Mouse (Mus musculus) lung, postnatal 0 days (tissue): Measurements from ENCODE around the gene Crhr1. TPM values are rescaled to one million over a fixed set of nuclear protein-coding genes. Genes with fewer than 3 reads are reported as not detected.

ENCODE experiments used
- ATAC-seq: fragments of 200-750 bp; cut with Nextera tagmentation; 2 replicates; pipeline ENCODE4 v1.8.0; 2017; ENCODE audit warnings: moderate library complexity
- DNase-seq: peaks from one replicate; pipeline ENCODE4 v3.0.0-alpha.2; 2016; ENCODE audit warnings: low spot score
- H3K27ac ChIP-seq: fragments of 300-500 bp; sonication (generic); 2 replicates; pipeline ENCODE4 v1.5.1; 2014; ENCODE audit warnings: antibody characterized with exemption, mild to moderate bottlenecking, low read length, mixed read lengths
- H3K27me3 ChIP-seq: fragments of 300-500 bp; sonication (generic); replicated peaks from 2 replicates; pipeline ENCODE4 v1.6.1; 2014; ENCODE audit warnings: low read length, mixed read lengths; ENCODE audit not compliant: insufficient read depth
- H3K36me3 ChIP-seq: fragments of 300-500 bp; sonication (generic); 2 replicates; pipeline ENCODE4 v1.6.1; 2014; ENCODE audit warnings: low read length, mixed read lengths; ENCODE audit not compliant: insufficient read depth
- H3K4me1 ChIP-seq: fragments of 300-500 bp; sonication (generic); 2 replicates; pipeline ENCODE4 v1.6.1; 2014; ENCODE audit warnings: antibody characterized with exemption, low read depth, low read length, mixed read lengths; ENCODE audit not compliant: insufficient read depth
- H3K4me2 ChIP-seq: fragments of 300-500 bp; sonication (generic); replicated peaks from 2 replicates; pipeline ENCODE4 v1.6.1; 2014; ENCODE audit warnings: low read depth, mild to moderate bottlenecking, low read length, moderate library complexity, mixed read lengths
- H3K4me3 ChIP-seq: fragments of 300-500 bp; sonication (generic); 2 replicates; pipeline ENCODE4 v1.5.1; 2014; ENCODE audit warnings: low read depth, low read length
- H3K9ac ChIP-seq: fragments of 300-500 bp; sonication (generic); replicated peaks from 2 replicates; pipeline ENCODE4 v1.6.1; 2014; ENCODE audit warnings: low read depth, mild to moderate bottlenecking
- H3K9me3 ChIP-seq: fragments of 300-500 bp; sonication (generic); 2 replicates; pipeline ENCODE4 v1.6.1; 2016; ENCODE audit warnings: low read length, mixed read lengths
- CTCF ChIP-seq: IDR thresholded peaks from 2 replicates; pipeline ENCODE4 v1.5.1; 2016; ENCODE audit warnings: antibody characterized with exemption, mild to moderate bottlenecking
- EP300 ChIP-seq: IDR thresholded peaks from 2 replicates; pipeline ENCODE4 v1.6.1; 2016; ENCODE audit warnings: antibody characterized with exemption, mild to moderate bottlenecking, control low read depth
- WGBS: fragments of 180-500 bp; shearing (Covaris S2); extraction: QIAGEN DNeasy Blood & Tissue Kit; methylation state at CpG from one replicate; pipeline ENCODE4 v1.1.7; 2014; 5-methylcytosine and 5-hydroxymethylcytosine counted together
- polyA plus RNA-seq: library from polyadenylated mRNA; unstranded; fragments of >200 nt; fragmentation: Nextera tagmentation; extraction: Ambion mirVana; gene quantifications from 2 replicates; pipeline ENCODE4 v1.2.1, GENCODE M21; 2015

Gene Crhr1
- polyA plus RNA-seq, 1 experiment from 2014 or later: not detected

DNA sequence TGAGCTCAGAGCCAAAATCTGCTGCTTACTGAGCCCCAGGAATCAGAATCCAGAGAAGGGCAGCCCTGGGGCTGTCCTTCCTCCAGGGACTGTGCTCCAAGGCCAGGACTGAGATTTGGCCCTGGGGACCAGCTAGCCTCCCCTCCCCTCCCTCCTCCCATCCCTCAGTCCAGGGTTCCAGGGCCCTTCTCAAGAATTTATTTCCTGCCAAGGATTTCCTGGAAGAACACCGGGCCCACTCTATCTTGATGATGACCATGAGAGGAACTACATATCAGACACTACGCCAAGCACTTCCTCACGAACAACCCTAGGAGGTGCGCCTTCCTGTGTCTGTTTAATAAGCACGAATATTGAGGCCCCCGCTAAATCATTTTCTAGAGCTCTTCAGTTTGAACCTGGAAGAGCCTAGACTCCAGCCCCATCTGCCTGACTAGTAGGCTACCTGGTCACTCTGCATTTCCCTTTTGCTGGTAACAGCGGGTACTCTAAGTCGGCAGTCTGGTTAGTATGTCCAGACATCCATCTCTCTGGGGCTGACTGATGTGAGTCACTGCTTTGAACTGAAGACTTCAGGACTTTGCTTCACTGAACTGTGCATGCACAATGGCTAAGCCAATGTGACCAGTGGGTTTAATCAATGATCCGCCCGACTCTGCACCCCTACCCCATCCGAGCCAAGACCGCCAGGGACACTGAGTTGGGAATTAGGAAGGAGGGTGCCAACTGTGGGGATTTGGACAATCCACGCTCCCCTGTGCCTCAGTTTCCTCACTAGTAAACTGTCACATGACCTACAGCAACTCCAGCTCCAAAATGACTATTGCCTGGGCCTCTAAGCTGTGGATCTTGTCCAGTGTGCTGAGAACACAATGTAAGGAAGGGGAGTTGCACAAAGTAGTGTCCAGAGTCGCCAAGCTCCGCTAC is 1.7 kb upstream of the Crhr1 start:
- ATAC-seq: no peak
- 60% methylated on average over 15 of the region's 15 CpGs for WGBS

DNA sequence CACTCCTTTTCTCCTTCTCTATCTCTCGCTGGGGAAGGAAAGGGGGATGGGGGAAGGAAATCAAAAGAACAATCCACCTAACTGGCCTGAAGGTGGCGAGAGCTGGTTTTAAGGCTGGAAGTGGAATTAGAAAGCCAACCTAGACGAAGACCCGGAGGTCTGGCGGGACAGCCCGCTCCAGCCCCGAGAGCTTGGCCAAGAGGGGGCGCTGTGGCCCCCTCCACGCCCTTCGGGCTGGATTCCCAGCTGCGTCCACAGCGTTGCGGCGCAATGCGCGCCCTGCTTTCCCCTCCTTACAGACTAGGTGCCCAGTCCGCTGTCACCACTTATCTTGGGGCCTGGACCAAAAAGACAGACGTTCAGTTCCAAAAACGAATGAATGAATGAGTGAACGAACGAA is 899 bp upstream of the Crhr1 start:
- no peaks in the 10 kb centered on the region for H3K36me3 ChIP-seq
- no peaks in the 10 kb centered on the region for H3K9me3 ChIP-seq
- DNase-seq: peak; percentile 7
- no peak for ATAC-seq
- H3K9ac ChIP-seq: no peak overlapping the region
- no peak for TF ChIP-seq EP300
- no peak; the same call in 1 of the 2 replicates for TF ChIP-seq CTCF
- under 1% methylated on average over 21 of the region's 21 CpGs for WGBS
- 0 out of 2 replicates have a peak overlapping the region, but pooled peaks have one; percentile 5 for H3K4me2 ChIP-seq
- H3K4me3 ChIP-seq: no peak overlapping the region
- H3K27ac ChIP-seq: no peak overlapping the region
- H3K4me1 ChIP-seq: no peaks in the 10 kb centered on the region
- peaks cover 43% of the 10 kb centered on the region for H3K27me3 ChIP-seq

More for the DNA sequence above, 1.7 kb upstream of the Crhr1 start:
- Histone ChIP-seq H3K9ac (no peak overlapping the region), H3K4me1 (no peaks in the 10 kb centered on the region), H3K27me3 (peaks cover 43% of the 10 kb centered on the region), H3K4me3 (no peak overlapping the region), H3K9me3 (no peaks in the 10 kb centered on the region), H3K4me2 (no peak overlapping the region), H3K27ac (no peak overlapping the region), H3K36me3 (no peaks in the 10 kb centered on the region)
- no peak for DNase-seq
- TF ChIP-seq EP300 (no peak), CTCF (no peak)

DNA sequence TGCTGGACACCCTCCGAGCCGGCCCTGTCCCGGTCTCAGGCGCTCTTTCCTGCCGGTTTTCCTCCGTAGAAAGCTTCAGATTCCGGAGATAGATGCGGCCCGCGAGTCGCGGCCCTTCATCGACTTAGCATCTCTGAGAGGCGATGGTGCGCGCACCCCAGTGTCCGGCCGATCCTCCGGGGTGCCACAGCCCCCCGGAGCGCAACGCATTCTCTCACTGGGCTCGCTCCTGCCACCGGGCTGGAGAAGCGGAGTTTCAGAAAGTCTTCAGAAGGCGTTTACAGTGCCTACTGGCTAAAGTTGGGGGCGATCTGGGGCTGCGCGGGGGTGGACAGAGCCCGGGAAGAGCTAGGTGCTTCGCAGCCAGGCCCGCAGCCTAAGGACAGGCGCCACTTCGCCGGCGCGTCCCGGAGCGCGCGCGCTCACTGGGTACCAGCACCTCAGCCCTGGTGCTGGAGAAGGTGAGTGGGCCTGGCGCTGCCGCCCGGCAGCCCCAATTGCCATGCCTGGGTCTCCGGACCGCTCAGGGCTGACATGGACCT is 858 bp downstream of the Crhr1 start:
- Histone ChIP-seq H3K4me2 (0 out of 2 replicates have a peak overlapping the region, but pooled peaks have one; percentile 53), H3K9me3 (no peaks in the 10 kb centered on the region), H3K9ac (no peak overlapping the region), H3K36me3 (no peaks in the 10 kb centered on the region), H3K27ac (no peak overlapping the region), H3K4me1 (no peaks in the 10 kb centered on the region), H3K27me3 (peaks cover 43% of the 10 kb centered on the region), H3K4me3 (0 out of 2 replicates have a peak overlapping the region, but pooled peaks have one; percentile 25)
- TF ChIP-seq EP300 (no peak), CTCF (no peak)
- WGBS: 3% methylated on average over 40 of the region's 47 CpGs
- no peak for ATAC-seq
- no peak for DNase-seq

- H3K4me1 ChIP-seq: no peaks in the 10 kb centered on the region
- no peak for ATAC-seq
- no peak for DNase-seq
- H3K27me3 ChIP-seq: 0 out of 2 replicates have a peak, but pooled peaks cover 9% of the 10 kb centered on the region
- no peak overlapping the region for H3K4me3 ChIP-seq
- H3K36me3 ChIP-seq: no peaks in the 10 kb centered on the region
- H3K4me2 ChIP-seq: no peak overlapping the region
- TF ChIP-seq EP300 (no peak), CTCF (no peak)
- H3K9ac ChIP-seq: no peak overlapping the region
- H3K9me3 ChIP-seq: no peaks in the 10 kb centered on the region
- no peak overlapping the region for H3K27ac ChIP-seq
- 61% methylated on average over 3 of the region's 3 CpGs for WGBS
These were observed 6.3 kb downstream of the Crhr1 start for GRCm38 (mm10) chr11:104138976-104139375.

GRCm38 (mm10) chr11:104144930-104145329 is 12.3 kb downstream of the Crhr1 start:
- TF ChIP-seq EP300: no peak
- no peak for TF ChIP-seq CTCF
- H3K9ac ChIP-seq: no peak overlapping the region
- H3K4me2 ChIP-seq: no peak overlapping the region
- 100% methylated on average over 1 of the region's 1 CpGs for WGBS
- no peaks in the 10 kb centered on the region for H3K4me1 ChIP-seq
- no peaks in the 10 kb centered on the region for H3K27me3 ChIP-seq
- H3K4me3 ChIP-seq: no peak overlapping the region
- no peak overlapping the region for H3K27ac ChIP-seq
- no peaks in the 10 kb centered on the region for H3K9me3 ChIP-seq
- no peak for ATAC-seq
- DNase-seq: no peak
- no peaks in the 10 kb centered on the region for H3K36me3 ChIP-seq

DNA sequence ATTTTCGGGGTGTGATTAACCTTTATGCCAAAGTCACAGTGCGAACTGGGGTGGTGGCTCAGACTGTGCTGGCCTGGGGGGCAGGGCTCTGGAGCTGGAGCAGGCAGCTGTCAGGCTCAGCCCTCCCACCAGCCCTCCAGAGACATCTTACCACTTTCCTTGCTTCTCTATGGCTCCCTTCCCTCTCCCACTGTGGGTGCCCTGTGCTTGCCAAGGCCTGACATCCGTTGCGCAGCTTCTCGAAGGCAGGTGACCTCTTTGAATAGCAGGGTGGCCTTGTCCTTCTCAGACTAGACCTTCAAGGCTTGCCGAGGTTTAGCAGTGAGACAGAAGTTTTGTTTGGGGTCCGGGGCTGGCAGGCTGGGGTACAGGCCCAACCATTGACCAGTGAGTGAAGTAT is 16.1 kb downstream of the Crhr1 start:
- H3K27me3 ChIP-seq: no peaks in the 10 kb centered on the region
- TF ChIP-seq CTCF (no peak), EP300 (no peak)
- no peaks in the 10 kb centered on the region for H3K4me1 ChIP-seq
- 69% methylated on average over 7 of the region's 7 CpGs for WGBS
- no peak overlapping the region for H3K9ac ChIP-seq
- DNase-seq (no peak), ATAC-seq (no peak)
- H3K4me2 ChIP-seq: no peak overlapping the region
- no peaks in the 10 kb centered on the region for H3K36me3 ChIP-seq
- no peak overlapping the region for H3K27ac ChIP-seq
- no peaks in the 10 kb centered on the region for H3K9me3 ChIP-seq
- no peak overlapping the region for H3K4me3 ChIP-seq
